Mouse (Mus musculus): Measurements from ENCODE around the gene Krt5. TPM values are rescaled to one million over a fixed set of nuclear protein-coding genes. Genes with fewer than 3 reads are reported as not detected.

Gene Krt5
- polyA plus RNA-seq (2015; fragmentation: Illumina TruSeq; extraction: RNeasy Lipid Tissue Mini Kit (QIAGEN cat#74804); ENCODE audit: insufficient read depth, low replicate concordance), result not detected

DNA sequence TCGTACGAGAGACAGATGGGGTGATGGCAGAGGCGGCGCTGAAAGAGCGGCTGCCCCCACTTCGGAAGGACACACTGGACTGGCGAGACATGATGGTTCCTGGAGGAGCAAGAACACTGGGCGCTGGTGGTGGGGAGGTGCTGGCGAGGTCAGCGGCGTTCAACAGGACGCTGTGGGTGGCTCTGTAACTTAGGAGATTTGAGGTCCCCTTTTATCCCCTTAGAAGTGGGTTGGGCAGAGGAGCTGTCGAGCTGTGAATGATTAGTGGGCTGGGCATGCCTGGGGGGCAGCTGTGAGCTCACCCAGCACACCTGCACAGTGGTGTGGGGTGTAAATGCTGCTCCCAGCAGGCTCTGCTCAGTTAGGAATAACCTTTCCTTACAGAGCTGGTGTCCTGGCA lies at the start of gene Krt5:
Krt5 (minus strand) TSS at position 179 of the 400 bp plus-strand sequence.

DNA sequence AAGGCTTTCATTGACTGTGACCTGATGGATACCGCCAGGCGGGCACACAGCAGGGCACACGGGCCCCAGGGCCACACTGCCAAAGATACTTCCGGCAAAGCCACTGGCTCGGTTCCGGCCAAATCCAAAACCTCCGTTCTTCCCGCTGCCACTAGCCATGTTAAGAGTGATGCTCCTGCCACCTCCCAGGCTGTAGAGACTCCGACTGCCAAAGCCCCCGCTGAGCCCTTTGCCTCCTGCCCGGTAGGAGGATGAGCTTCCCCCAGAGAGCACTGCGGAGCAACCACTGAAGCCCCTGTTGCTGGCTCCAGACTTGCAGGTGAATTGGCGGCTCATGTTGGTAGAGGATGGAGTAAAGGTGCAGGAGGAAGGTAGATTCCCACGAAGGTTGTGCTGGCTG lies 30.0 kb upstream of the Krt5 start, which contains the start of gene Krt71:
Krt71 (minus strand) TSS at position 399 of the 400 bp plus-strand sequence.

DNA sequence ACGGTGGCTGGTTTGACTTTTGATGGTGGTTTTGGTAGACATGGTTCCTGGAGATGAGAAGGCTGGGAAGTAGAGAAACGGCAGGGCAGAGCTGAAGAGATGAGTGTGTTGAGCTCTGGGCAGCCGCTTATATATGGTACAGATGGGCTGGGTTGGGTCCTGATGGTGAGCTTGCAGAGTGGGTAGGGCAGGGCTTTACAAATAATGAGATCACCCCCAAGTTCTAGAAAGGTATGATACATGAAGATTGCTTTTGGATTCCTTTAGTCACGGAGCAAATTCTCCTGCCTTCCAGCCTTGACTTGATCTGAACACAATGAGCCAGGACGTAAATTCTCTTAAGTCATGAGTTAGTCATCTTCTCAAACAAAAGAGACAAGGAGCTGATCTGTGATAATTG lies 18.5 kb downstream of the Krt5 start, which contains the start of gene Krt6a:
Krt6a (minus strand) TSS at position 101 of the 400 bp plus-strand sequence.

DNA sequence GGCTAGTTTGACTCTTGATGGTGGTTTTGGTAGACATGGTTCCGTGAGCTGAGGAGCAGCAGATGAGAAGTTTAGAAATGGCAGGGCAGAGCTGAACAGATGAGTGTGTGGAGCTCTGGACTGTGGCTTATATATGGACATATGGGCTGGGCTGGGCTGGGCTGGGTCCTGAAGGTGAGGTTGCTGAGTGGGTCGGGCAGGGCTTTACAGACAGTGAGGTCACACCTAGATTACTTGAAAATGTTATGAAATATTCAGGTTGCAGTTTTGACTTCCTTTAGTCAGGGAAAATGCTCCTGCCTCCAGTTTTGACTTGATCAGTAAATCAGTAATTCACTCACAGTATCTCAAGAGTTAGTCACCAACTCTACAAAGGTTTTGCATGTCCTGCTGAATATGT lies 32.5 kb downstream of the Krt5 start, which contains the start of gene Krt6b:
Krt6b (minus strand) TSS at position 101 of the 400 bp plus-strand sequence.

Other genes starting within 250 kb of the Krt5 start
- gene Krt81, start 249.1 kb downstream of the Krt5 start, polyA plus RNA-seq (2015; fragmentation: Illumina TruSeq; extraction: RNeasy Lipid Tissue Mini Kit (QIAGEN cat#74804); ENCODE audit: insufficient read depth, low replicate concordance), result not detected
- gene Krt86, start 239.4 kb downstream of the Krt5 start, polyA plus RNA-seq (2015; fragmentation: Illumina TruSeq; extraction: RNeasy Lipid Tissue Mini Kit (QIAGEN cat#74804); ENCODE audit: insufficient read depth, low replicate concordance), result not detected
- gene Krt83, start 221.4 kb downstream of the Krt5 start, polyA plus RNA-seq (2015; fragmentation: Illumina TruSeq; extraction: RNeasy Lipid Tissue Mini Kit (QIAGEN cat#74804); ENCODE audit: insufficient read depth, low replicate concordance), result not detected
- gene Gm49425, start 195.6 kb downstream of the Krt5 start, polyA plus RNA-seq (2015; fragmentation: Illumina TruSeq; extraction: RNeasy Lipid Tissue Mini Kit (QIAGEN cat#74804); ENCODE audit: insufficient read depth, low replicate concordance), result not detected
- gene Krt84, start 180.1 kb downstream of the Krt5 start, polyA plus RNA-seq (2015; fragmentation: Illumina TruSeq; extraction: RNeasy Lipid Tissue Mini Kit (QIAGEN cat#74804); ENCODE audit: insufficient read depth, low replicate concordance), result not detected
- gene Krt82, start 162.2 kb downstream of the Krt5 start, polyA plus RNA-seq (2015; fragmentation: Illumina TruSeq; extraction: RNeasy Lipid Tissue Mini Kit (QIAGEN cat#74804); ENCODE audit: insufficient read depth, low replicate concordance), result not detected
- not detected for gene Krt90, start 149.9 kb downstream of the Krt5 start, polyA plus RNA-seq (2015; fragmentation: Illumina TruSeq; extraction: RNeasy Lipid Tissue Mini Kit (QIAGEN cat#74804); ENCODE audit: insufficient read depth, low replicate concordance)
- not detected for gene Krt75, start 139.0 kb downstream of the Krt5 start, polyA plus RNA-seq (2015; fragmentation: Illumina TruSeq; extraction: RNeasy Lipid Tissue Mini Kit (QIAGEN cat#74804); ENCODE audit: insufficient read depth, low replicate concordance)
- not detected for gene Gm5414, start 84.7 kb downstream of the Krt5 start, polyA plus RNA-seq (2015; fragmentation: Illumina TruSeq; extraction: RNeasy Lipid Tissue Mini Kit (QIAGEN cat#74804); ENCODE audit: insufficient read depth, low replicate concordance)
- gene Gm5478, start 65.5 kb downstream of the Krt5 start, polyA plus RNA-seq (2015; fragmentation: Illumina TruSeq; extraction: RNeasy Lipid Tissue Mini Kit (QIAGEN cat#74804); ENCODE audit: insufficient read depth, low replicate concordance), result not detected
- not detected for gene Krt6b, start 32.6 kb downstream of the Krt5 start, polyA plus RNA-seq (2015; fragmentation: Illumina TruSeq; extraction: RNeasy Lipid Tissue Mini Kit (QIAGEN cat#74804); ENCODE audit: insufficient read depth, low replicate concordance)
- not detected for gene Krt6a, start 18.6 kb downstream of the Krt5 start, polyA plus RNA-seq (2015; fragmentation: Illumina TruSeq; extraction: RNeasy Lipid Tissue Mini Kit (QIAGEN cat#74804); ENCODE audit: insufficient read depth, low replicate concordance)
- not detected for gene Krt71, start 30.2 kb upstream of the Krt5 start, polyA plus RNA-seq (2015; fragmentation: Illumina TruSeq; extraction: RNeasy Lipid Tissue Mini Kit (QIAGEN cat#74804); ENCODE audit: insufficient read depth, low replicate concordance)
- gene Krt72, start 73.6 kb upstream of the Krt5 start, polyA plus RNA-seq (2015; fragmentation: Illumina TruSeq; extraction: RNeasy Lipid Tissue Mini Kit (QIAGEN cat#74804); ENCODE audit: insufficient read depth, low replicate concordance), result not detected
- gene Krt73, start 89.4 kb upstream of the Krt5 start, polyA plus RNA-seq (2015; fragmentation: Illumina TruSeq; extraction: RNeasy Lipid Tissue Mini Kit (QIAGEN cat#74804); ENCODE audit: insufficient read depth, low replicate concordance), result not detected
- not detected for gene Krt2, start 105.3 kb upstream of the Krt5 start, polyA plus RNA-seq (2015; fragmentation: Illumina TruSeq; extraction: RNeasy Lipid Tissue Mini Kit (QIAGEN cat#74804); ENCODE audit: insufficient read depth, low replicate concordance)
- 0.10 TPM for gene Krt1, start 137.9 kb upstream of the Krt5 start, polyA plus RNA-seq (2015; fragmentation: Illumina TruSeq; extraction: RNeasy Lipid Tissue Mini Kit (QIAGEN cat#74804); ENCODE audit: insufficient read depth, low replicate concordance)
- gene Krt77, start 156.8 kb upstream of the Krt5 start, polyA plus RNA-seq (2015; fragmentation: Illumina TruSeq; extraction: RNeasy Lipid Tissue Mini Kit (QIAGEN cat#74804); ENCODE audit: insufficient read depth, low replicate concordance), result not detected
- gene Krt76, start 180.0 kb upstream of the Krt5 start, polyA plus RNA-seq (2015; fragmentation: Illumina TruSeq; extraction: RNeasy Lipid Tissue Mini Kit (QIAGEN cat#74804); ENCODE audit: insufficient read depth, low replicate concordance), result not detected
- not detected for gene Krt4, start 211.8 kb upstream of the Krt5 start, polyA plus RNA-seq (2015; fragmentation: Illumina TruSeq; extraction: RNeasy Lipid Tissue Mini Kit (QIAGEN cat#74804); ENCODE audit: insufficient read depth, low replicate concordance)
- gene Krt79, start 227.4 kb upstream of the Krt5 start, polyA plus RNA-seq (2015; fragmentation: Illumina TruSeq; extraction: RNeasy Lipid Tissue Mini Kit (QIAGEN cat#74804); ENCODE audit: insufficient read depth, low replicate concordance), result not detected
- not detected for gene Krt78, start 241.4 kb upstream of the Krt5 start, polyA plus RNA-seq (2015; fragmentation: Illumina TruSeq; extraction: RNeasy Lipid Tissue Mini Kit (QIAGEN cat#74804); ENCODE audit: insufficient read depth, low replicate concordance)